Comparison of ENCODE assay signal across 20 mouse cellular contexts in genomic region chr2:10231971-10232370, GRCm38 (mm10).
DNase-seq lines count a peak whose midpoint lies in the region; TF ChIP-seq lines count a peak whose summit lies in the region.
"Had no signal": no experiment of that assay in that cellular context is flagged by ENCODE, and none has a peak within 500 bp of the region (broad histone marks: within the 10 kb centered on the region; RNA-seq: fewer than 3 reads in every experiment).

No protein-coding gene starts in this region.

- no peak overlapping the region for H3K4me3 ChIP-seq in gastrocnemius, adult 2 months
- H3K4me3 ChIP-seq: limb, embryonic 15.5 days; midbrain, embryonic 13.5 days; myocyte had no signal

- peak overlapping the region; percentile 38; the same call in 1 of the 2 replicates for H3K27ac ChIP-seq in gastrocnemius, adult 2 months
- H3K27ac ChIP-seq: hindbrain, embryonic 14.5 days; limb, embryonic 15.5 days; macrophage; midbrain, embryonic 13.5 days had no signal

- peak; percentile 47 for DNase-seq in gastrocnemius, adult 2 months
- DNase-seq in gastrocnemius, postnatal 14 days, result no peak
- peak; percentile 31 for DNase-seq in lung, postnatal 10 days
- no peak for DNase-seq in lung, postnatal 36 days
- DNase-seq in heart, adult 9 months (ENCODE audit: low spot score in 2 of 2), result peak; percentile 41 to 50
- peak; percentile 29 for DNase-seq in heart, postnatal 25 days (ENCODE audit: low spot score)
- no peak for DNase-seq in kidney, adult 9 months
- DNase-seq: adrenal gland, postnatal 14 days; cerebellum, adult 9-10 months; kidney, adult 11 months; kidney, postnatal 14 days; layer of hippocampus, adult 9-11 months; liver, postnatal 0 days; retina, postnatal 1 day; thymus, adult 2 months had no signal

- TF ChIP-seq CTCF in gastrocnemius, adult 2 months (IDR thresholded peaks at IDR 0.05), result no peak

- intact Hi-C loops in gastrocnemius, adult 2 months (cut with DNase I), result no loop called here
- intact Hi-C loops in gastrocnemius, postnatal 14 days (cut with DNase I; ENCODE audit: low total_unique reads), result no loop called here
- intact Hi-C loops in heart, postnatal 25 days (cut with DNase I), result no loop called here

Comparison
In these comparisons a context has a peak if more than half of its experiments do, and no peak if none do; other contexts are left out.
1. DNase-seq: peak in gastrocnemius, adult 2 months (single experiment), lung, postnatal 10 days (single experiment), heart, adult 9 months (2 of 2) and heart, postnatal 25 days (single experiment); none in gastrocnemius, postnatal 14 days (single experiment), lung, postnatal 36 days (single experiment) and kidney, adult 9 months (single experiment).